Mouse (Mus musculus) liver, embryonic 11.5 days (tissue): Measurements from ENCODE around the gene Htatip2. TPM values are rescaled to one million over a fixed set of nuclear protein-coding genes. Genes with fewer than 3 reads are reported as not detected.

Experiments
- ATAC-seq: fragments of 200-750 bp; cut with Nextera tagmentation; replicated peaks from 2 replicates; pipeline ENCODE4 v1.8.0; 2017; ENCODE audit warnings: moderate number of reproducible peaks, mild to moderate bottlenecking, moderate TSS enrichment, moderate library complexity; ENCODE audit not compliant: low FRiP score
- DNase-seq: peaks from one replicate; pipeline ENCODE4 v3.0.0-alpha.2; 2017; ENCODE audit warnings: low spot score
- H3K27ac ChIP-seq: fragments of 300-500 bp; sonication (generic); 2 replicates; pipeline ENCODE4 v1.5.1; 2014; ENCODE audit warnings: mild to moderate bottlenecking, low read depth, low read length, control low read depth
- H3K27me3 ChIP-seq: fragments of 300-500 bp; sonication (generic); replicated peaks from 2 replicates; pipeline ENCODE4 v1.6.1; 2014; ENCODE audit warnings: low read length, mixed read lengths; ENCODE audit not compliant: control insufficient read depth, insufficient read depth
- H3K36me3 ChIP-seq: fragments of 300-500 bp; sonication (generic); 2 replicates; pipeline ENCODE4 v1.6.1; 2014; ENCODE audit warnings: mild to moderate bottlenecking, low read length, moderate library complexity, mixed read lengths; ENCODE audit not compliant: control insufficient read depth, insufficient read depth
- H3K4me1 ChIP-seq: fragments of 300-500 bp; sonication (generic); replicated peaks from 2 replicates; pipeline ENCODE4 v1.6.1; 2014; ENCODE audit warnings: low read length, mixed read lengths; ENCODE audit not compliant: control insufficient read depth, insufficient read depth
- H3K4me2 ChIP-seq: fragments of 300-500 bp; sonication (generic); 2 replicates; pipeline ENCODE4 v1.6.1; 2014; ENCODE audit warnings: mild to moderate bottlenecking, control low read depth, moderate library complexity
- H3K4me3 ChIP-seq: fragments of 300-500 bp; sonication (generic); 2 replicates; pipeline ENCODE4 v1.5.1; 2014; ENCODE audit warnings: low read depth, low read length, control low read depth
- H3K9ac ChIP-seq: fragments of 300-500 bp; sonication (generic); 2 replicates; pipeline ENCODE4 v1.6.1; 2014; ENCODE audit warnings: low read depth, low read length, control low read depth
- H3K9me3 ChIP-seq: fragments of 300-500 bp; sonication (generic); 2 replicates; pipeline ENCODE4 v1.6.1; 2016; ENCODE audit warnings: low read length, inconsistent platforms, mixed read lengths; ENCODE audit not compliant: control insufficient read depth
- whole genome bisulfite sequencing: fragments of 180-500 bp; shearing (Covaris S2); extraction: QIAGEN DNeasy Blood & Tissue Kit; methylation state at CpG from one replicate; pipeline ENCODE4 v1.1.7; 2014; 5-methylcytosine and 5-hydroxymethylcytosine counted together
- polyA plus RNA-seq: library from polyadenylated mRNA; unstranded; fragments of >200 nt; fragmentation: Nextera tagmentation; extraction: Ambion mirVana; gene quantifications from 2 replicates; pipeline ENCODE4 v1.2.1, GENCODE M21; 2014

The Htatip2 gene
- polyA plus RNA-seq, 1 experiment from 2014 or later: 26.1 TPM

GRCm38 (mm10) chr7:49752730-49753506, 6.0 kb upstream of the Htatip2 start:
- DNase-seq (no peak), ATAC-seq (0 out of 2 replicates have a peak, but pooled peaks have one; percentile 29)
- no peaks in the 10 kb centered on the region for H3K4me1 ChIP-seq
- H3K9ac ChIP-seq: 0 out of 2 replicates have a peak overlapping the region, but pooled peaks have one; percentile 16
- WGBS: 23% methylated on average over 25 of the region's 25 CpGs
- H3K36me3 ChIP-seq: no peaks in the 10 kb centered on the region
- peak overlapping the region; percentile 24; the same call in 1 of the 2 replicates for H3K4me3 ChIP-seq
- H3K9me3 ChIP-seq: no peaks in the 10 kb centered on the region
- no peak overlapping the region for H3K27ac ChIP-seq
- no peaks in the 10 kb centered on the region; the same call in 1 of the 2 replicates for H3K27me3 ChIP-seq
- H3K4me2 ChIP-seq: peak overlapping the region; percentile 60

- Histone ChIP-seq H3K27me3 (no peaks in the 10 kb centered on the region; the same call in 1 of the 2 replicates), H3K36me3 (no peaks in the 10 kb centered on the region), H3K4me2 (no peak overlapping the region), H3K27ac (no peak overlapping the region), H3K4me1 (no peaks in the 10 kb centered on the region), H3K4me3 (no peak overlapping the region), H3K9me3 (no peaks in the 10 kb centered on the region), H3K9ac (no peak overlapping the region)
- DNase-seq (peak; percentile 53), ATAC-seq (no peak)
- 8% methylated on average over 9 of the region's 9 CpGs for WGBS
These were observed 4.1 kb upstream of the Htatip2 start for GRCm38 (mm10) chr7:49754767-49755166.

- Histone ChIP-seq H3K4me1 (peaks cover 23% of the 10 kb centered on the region), H3K4me3 (no peak overlapping the region), H3K27me3 (no peaks in the 10 kb centered on the region; the same call in 1 of the 2 replicates), H3K27ac (peak overlapping the region; percentile 57), H3K4me2 (peak overlapping the region; percentile 8; the same call in 1 of the 2 replicates), H3K9ac (no peak overlapping the region), H3K9me3 (no peaks in the 10 kb centered on the region), H3K36me3 (no peaks in the 10 kb centered on the region)
- WGBS: 66% methylated on average over 13 of the region's 13 CpGs
- DNase-seq (no peak), ATAC-seq (peak; percentile 44; the same call in 1 of the 2 replicates)
These were observed 3.7 kb downstream of the Htatip2 start for GRCm38 (mm10) chr7:49762605-49763004.

- no peaks in the 10 kb centered on the region for H3K9me3 ChIP-seq
- ATAC-seq (peak; percentile 68), DNase-seq (no peak)
- H3K4me2 ChIP-seq: peak overlapping the region; percentile 41
- no peaks in the 10 kb centered on the region for H3K36me3 ChIP-seq
- H3K27me3 ChIP-seq: no peaks in the 10 kb centered on the region
- H3K4me1 ChIP-seq: peaks cover 23% of the 10 kb centered on the region
- peak overlapping the region; percentile 83 for H3K27ac ChIP-seq
- H3K4me3 ChIP-seq: no peak overlapping the region
- peak overlapping the region; percentile 48 for H3K9ac ChIP-seq
- 51% methylated on average over 10 of the region's 10 CpGs for WGBS
These were observed 5.2 kb downstream of the Htatip2 start for GRCm38 (mm10) chr7:49764011-49764716.

- H3K27ac ChIP-seq: no peak overlapping the region
- H3K36me3 ChIP-seq: no peaks in the 10 kb centered on the region
- peaks cover 23% of the 10 kb centered on the region for H3K4me1 ChIP-seq
- H3K9me3 ChIP-seq: no peaks in the 10 kb centered on the region
- DNase-seq (no peak), ATAC-seq (no peak)
- WGBS: 85% methylated on average over 7 of the region's 7 CpGs
- no peak overlapping the region for H3K4me3 ChIP-seq
- no peak overlapping the region for H3K4me2 ChIP-seq
- no peak overlapping the region for H3K9ac ChIP-seq
- no peaks in the 10 kb centered on the region for H3K27me3 ChIP-seq
These were observed 7.3 kb downstream of the Htatip2 start for GRCm38 (mm10) chr7:49766166-49766565.

- WGBS: 73% methylated on average over 9 of the region's 9 CpGs
- Histone ChIP-seq H3K9ac (no peak overlapping the region), H3K27ac (no peak overlapping the region), H3K4me3 (no peak overlapping the region), H3K36me3 (no peaks in the 10 kb centered on the region), H3K9me3 (no peaks in the 10 kb centered on the region), H3K4me2 (no peak overlapping the region), H3K27me3 (no peaks in the 10 kb centered on the region), H3K4me1 (peaks cover 14% of the 10 kb centered on the region)
- ATAC-seq (no peak), DNase-seq (no peak)
These were observed 9.6 kb downstream of the Htatip2 start for GRCm38 (mm10) chr7:49768509-49768908.

- Histone ChIP-seq H3K4me2 (no peak overlapping the region), H3K4me3 (no peak overlapping the region), H3K9me3 (no peaks in the 10 kb centered on the region), H3K9ac (no peak overlapping the region), H3K36me3 (no peaks in the 10 kb centered on the region), H3K27me3 (no peaks in the 10 kb centered on the region), H3K27ac (no peak overlapping the region), H3K4me1 (peaks cover 5% of the 10 kb centered on the region)
- no peak for DNase-seq
- 90% methylated on average over 2 of the region's 2 CpGs for WGBS
- ATAC-seq: no peak
These were observed 15.5 kb downstream of the Htatip2 start for GRCm38 (mm10) chr7:49774396-49774795.

- ATAC-seq: no peak; the same call in 1 of the 2 replicates
- 39% methylated on average over 3 of the region's 3 CpGs for whole genome bisulfite sequencing
- no peaks in the 10 kb centered on the region for H3K27me3 ChIP-seq
- H3K9ac ChIP-seq: no peak overlapping the region
- H3K36me3 ChIP-seq: peaks cover 7% of the 10 kb centered on the region
- H3K4me3 ChIP-seq: no peak overlapping the region
- no peak overlapping the region for H3K27ac ChIP-seq
- H3K4me1 ChIP-seq: peaks cover 13% of the 10 kb centered on the region
- DNase-seq: no peak
- H3K4me2 ChIP-seq: no peak overlapping the region
- H3K9me3 ChIP-seq: no peaks in the 10 kb centered on the region
These were observed 18.7 kb downstream of the Htatip2 start for GRCm38 (mm10) chr7:49777585-49777984.
